Mouse (Mus musculus) heart, embryonic 14.5 days (tissue): ENCODE measurements around the gene Krt42. TPM values are rescaled to one million over a fixed set of nuclear protein-coding genes. Genes with fewer than 3 reads are reported as not detected.
A peak's percentile ranks its signal among the peaks of the same experiment; 100 is the strongest.

Experiments used
- ATAC-seq: fragments of 200-750 bp; cut with Nextera tagmentation; 2 replicates; pipeline ENCODE4 v1.8.0; 2017; ENCODE audit warnings: low read depth, moderate TSS enrichment; ENCODE audit not compliant: insufficient number of reproducible peaks, insufficient read depth, low FRiP score
- H3K27ac ChIP-seq, 2 experiments: fragments of 200-500 bp in 1 of 2; fragments of 300-500 bp in 1 of 2; sonication (generic) in 1 of 2; replicated peaks in 1 of 2; 2 replicates each; pipeline ENCODE4 v1.5.1; 2012 to 2014; ENCODE audit warnings: low read depth in 2 of 2, low read length in 2 of 2, control low read depth in 1 of 2, mild to moderate bottlenecking in 1 of 2, mixed read lengths in 1 of 2; ENCODE audit not compliant: control insufficient read depth in 1 of 2, insufficient read depth in 1 of 2
- H3K27me3 ChIP-seq: fragments of 300-500 bp; sonication (generic); 2 replicates; pipeline ENCODE4 v1.6.1; 2014; ENCODE audit warnings: mild to moderate bottlenecking, low read length, control low read depth; ENCODE audit not compliant: control insufficient read depth, insufficient read depth
- H3K36me3 ChIP-seq: fragments of 300-500 bp; sonication (generic); 2 replicates; pipeline ENCODE4 v1.6.1; 2014; ENCODE audit warnings: mild to moderate bottlenecking, control low read depth, low read length, mixed read lengths; ENCODE audit not compliant: control insufficient read depth, insufficient read depth
- H3K4me1 ChIP-seq, 2 experiments: fragments of 200-500 bp in 1 of 2; fragments of 300-500 bp in 1 of 2; sonication (generic) in 1 of 2; 2 replicates each; pipeline ENCODE4 v1.6.1; 2012 to 2014; ENCODE audit warnings: low read length in 2 of 2, control low read depth in 1 of 2, mixed read lengths in 1 of 2; ENCODE audit not compliant: control insufficient read depth in 2 of 2, insufficient read depth in 2 of 2
- H3K4me2 ChIP-seq: fragments of 300-500 bp; sonication (generic); 2 replicates; pipeline ENCODE4 v1.6.1; 2014; ENCODE audit warnings: mild to moderate bottlenecking, low read length
- H3K4me3 ChIP-seq, 2 experiments: fragments of 200-500 bp in 1 of 2; fragments of 300-500 bp in 1 of 2; sonication (generic) in 1 of 2; 2 replicates each; pipeline ENCODE4 v1.5.1; 2012 to 2014; ENCODE audit warnings: low read length in 2 of 2, mild to moderate bottlenecking in 2 of 2, control low read depth in 1 of 2, low read depth in 1 of 2, moderate library complexity in 1 of 2; ENCODE audit not compliant: control insufficient read depth in 1 of 2, insufficient read depth in 1 of 2
- H3K9ac ChIP-seq: fragments of 300-500 bp; sonication (generic); 2 replicates; pipeline ENCODE4 v1.6.1; 2014; ENCODE audit warnings: mild to moderate bottlenecking, low read length
- H3K9me3 ChIP-seq: fragments of 300-500 bp; sonication (generic); 2 replicates; pipeline ENCODE4 v1.6.1; 2016; ENCODE audit warnings: low read length, control low read depth; ENCODE audit not compliant: control insufficient read depth
- WGBS: fragments of 180-500 bp; shearing (Covaris S2); extraction: QIAGEN DNeasy Blood & Tissue Kit; methylation state at CpG from one replicate; pipeline ENCODE4 v1.1.7; 2014; 5-methylcytosine and 5-hydroxymethylcytosine counted together
- polyA plus RNA-seq: library from polyadenylated mRNA; unstranded; fragments of >200 nt; fragmentation: Nextera tagmentation; extraction: Ambion mirVana; gene quantifications from 2 replicates; pipeline ENCODE4 v1.2.1, GENCODE M21; 2014

Gene Krt42
- polyA plus RNA-seq, result not detected in 2 replicates

DNA sequence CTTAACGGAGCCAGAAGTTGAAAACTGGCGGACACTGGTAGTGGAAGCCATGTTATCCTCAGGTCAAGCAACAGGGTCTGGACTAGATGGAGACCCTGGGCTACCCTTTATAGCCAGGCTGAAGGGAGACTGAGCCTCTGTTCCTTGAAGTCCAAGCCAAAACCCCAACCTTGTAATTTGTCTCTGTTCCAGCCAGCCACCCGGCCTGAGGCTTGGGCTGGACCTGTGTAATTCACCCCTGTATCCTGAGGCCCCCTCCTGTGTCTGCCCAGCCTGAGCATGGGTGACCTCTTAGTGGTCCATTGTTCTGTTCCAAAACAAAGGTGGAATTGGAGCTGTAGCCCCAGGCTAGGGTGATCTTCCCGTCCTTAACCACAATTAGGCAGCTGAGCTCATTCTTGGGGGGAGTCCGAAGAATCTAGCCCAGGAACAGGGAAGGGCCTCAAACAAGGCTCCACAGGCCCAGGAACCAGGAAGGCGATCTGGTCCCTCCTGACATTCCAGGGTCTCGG, at the start of gene Krt42:
Krt42 (minus strand) TSS at position 51 of the 512 bp plus-strand sequence.
- H3K27ac ChIP-seq, result no peak within 1 kb of the TSS
- H3K27me3 ChIP-seq, result no peaks in the 10 kb centered on the region
- no peaks in the 10 kb centered on the region for H3K9me3 ChIP-seq
- no peak within 1 kb of the TSS for H3K4me3 ChIP-seq
- H3K36me3 ChIP-seq, result no peaks in the 10 kb centered on the region
- WGBS, result 81% methylated on average over 7 of the region's 7 CpGs
- ATAC-seq, result no peak
- H3K4me1 ChIP-seq, result peaks cover 5 to 7% of the 10 kb centered on the region in 2 experiments; a peak in 2 of 4 replicates
- no peak within 1 kb of the TSS for H3K9ac ChIP-seq
- H3K4me2 ChIP-seq, result no peak within 1 kb of the TSS

GRCm38 (mm10) chr11:100318529-100319451, 49.1 kb upstream of the Krt42 start:
- H3K36me3 ChIP-seq, result peaks cover 22% of the 10 kb centered on the region
- no peaks in the 10 kb centered on the region for H3K9me3 ChIP-seq
- H3K4me3 ChIP-seq, result peak overlapping the region; percentile 44 to 74; a peak in 3 of 4 replicates
- peak overlapping the region; percentile 76 for H3K4me2 ChIP-seq
- peaks cover 0 to 8% of the 10 kb centered on the region in 2 experiments; a peak in 1 of 4 replicates for H3K4me1 ChIP-seq
- ATAC-seq, result no peak
- 80% methylated on average over 10 of the region's 10 CpGs for WGBS
- H3K27me3 ChIP-seq, result no peaks in the 10 kb centered on the region
- H3K27ac ChIP-seq, result peak overlapping the region in 1 of 2 experiments; percentile 99; a peak in 1 of 4 replicates
- peak overlapping the region; percentile 58 for H3K9ac ChIP-seq

GRCm38 (mm10) chr11:100317826-100318380, 48.2 kb upstream of the Krt42 start:
- no peak for ATAC-seq
- H3K4me2 ChIP-seq, result no peak overlapping the region
- H3K27me3 ChIP-seq, result no peaks in the 10 kb centered on the region
- H3K9me3 ChIP-seq, result no peaks in the 10 kb centered on the region
- H3K36me3 ChIP-seq, result peaks cover 22% of the 10 kb centered on the region
- H3K4me3 ChIP-seq, result no peak overlapping the region
- H3K27ac ChIP-seq, result no peak overlapping the region
- WGBS, result 65% methylated on average over 6 of the region's 6 CpGs
- H3K4me1 ChIP-seq, result peaks cover 0 to 8% of the 10 kb centered on the region in 2 experiments; a peak in 1 of 4 replicates
- H3K9ac ChIP-seq, result no peak overlapping the region

DNA sequence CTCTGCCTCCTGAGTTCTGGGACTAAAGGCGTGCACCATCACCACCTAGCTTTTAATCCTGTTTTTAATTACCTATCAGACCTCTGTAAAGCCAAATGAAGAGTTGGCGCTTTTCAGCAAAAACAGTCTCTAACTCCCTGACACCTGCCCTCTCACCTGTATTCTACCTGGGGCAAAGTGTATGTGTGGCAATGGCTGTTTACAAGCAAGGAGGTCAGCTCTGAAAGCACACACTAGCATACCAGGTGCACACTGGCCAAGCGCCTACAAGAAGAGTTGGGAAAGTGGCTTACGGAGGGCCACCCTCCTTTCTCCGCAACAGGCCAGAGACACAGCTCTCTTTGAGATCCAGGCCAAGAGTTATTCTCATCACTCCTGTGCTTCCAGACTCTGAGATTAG, 45.8 kb upstream of the Krt42 start:
- no peaks in the 10 kb centered on the region for H3K27me3 ChIP-seq
- H3K4me3 ChIP-seq, result no peak overlapping the region
- no peak overlapping the region for H3K9ac ChIP-seq
- H3K4me1 ChIP-seq, result peaks cover 4 to 15% of the 10 kb centered on the region in 2 experiments; a peak in 3 of 4 replicates
- H3K4me2 ChIP-seq, result no peak overlapping the region
- no peak for ATAC-seq
- 83% methylated on average over 5 of the region's 5 CpGs for WGBS
- no peak overlapping the region for H3K27ac ChIP-seq
- H3K9me3 ChIP-seq, result no peaks in the 10 kb centered on the region
- H3K36me3 ChIP-seq, result peaks cover under 1% of the 10 kb centered on the region

- Histone ChIP-seq H3K27me3 (no peaks in the 10 kb centered on the region), H3K9ac (no peak overlapping the region), H3K4me2 (no peak overlapping the region), H3K9me3 (no peaks in the 10 kb centered on the region), H3K36me3 (no peaks in the 10 kb centered on the region), H3K4me1 (peaks cover 4 to 15% of the 10 kb centered on the region in 2 experiments; a peak in 3 of 4 replicates), H3K4me3 (no peak overlapping the region), H3K27ac (no peak overlapping the region)
- ATAC-seq, result no peak
- 82% methylated on average over 6 of the region's 6 CpGs for WGBS
Measured at GRCm38 (mm10) chr11:100313424-100313823, 43.8 kb upstream of the Krt42 start.

DNA sequence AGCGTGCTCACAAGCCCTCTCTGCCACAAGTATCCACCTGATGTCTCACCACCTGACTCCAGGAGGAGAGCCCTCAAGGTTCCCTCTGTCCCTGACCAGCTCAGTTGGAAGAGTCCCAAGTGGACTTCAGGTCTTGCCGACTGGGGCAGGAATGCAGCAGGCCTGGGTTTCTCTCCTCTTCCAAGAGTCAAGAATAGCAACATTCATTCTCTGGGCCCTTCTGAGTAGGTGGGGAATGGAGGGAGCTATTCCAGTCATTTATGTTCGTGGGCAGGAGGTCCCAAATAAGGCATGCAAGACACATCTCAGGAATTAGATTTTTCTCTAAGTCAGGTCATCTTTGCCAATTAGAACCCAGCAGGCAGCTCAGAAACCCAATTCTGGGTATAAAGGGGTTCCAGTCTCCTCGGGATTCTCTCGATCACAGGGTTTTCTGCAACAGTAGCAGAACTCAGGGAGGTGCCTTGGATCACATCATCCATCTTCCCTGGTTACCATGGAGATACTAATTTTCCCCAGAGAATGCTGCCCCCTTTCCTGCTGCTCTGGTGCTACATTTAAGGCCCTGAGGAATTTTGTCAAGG, 42.5 kb upstream of the Krt42 start:
- no peak overlapping the region for H3K4me3 ChIP-seq
- H3K4me1 ChIP-seq, result peaks cover 4 to 15% of the 10 kb centered on the region in 2 experiments; a peak in 3 of 4 replicates
- H3K9ac ChIP-seq, result 0 out of 2 replicates have a peak overlapping the region, but pooled peaks have one; percentile 25
- no peaks in the 10 kb centered on the region for H3K36me3 ChIP-seq
- peak overlapping the region; percentile 52 to 80 for H3K27ac ChIP-seq
- H3K4me2 ChIP-seq, result peak overlapping the region; percentile 41
- 18% methylated on average over 5 of the region's 5 CpGs for WGBS
- H3K9me3 ChIP-seq, result no peaks in the 10 kb centered on the region
- no peaks in the 10 kb centered on the region for H3K27me3 ChIP-seq
- ATAC-seq, result no peak

DNA sequence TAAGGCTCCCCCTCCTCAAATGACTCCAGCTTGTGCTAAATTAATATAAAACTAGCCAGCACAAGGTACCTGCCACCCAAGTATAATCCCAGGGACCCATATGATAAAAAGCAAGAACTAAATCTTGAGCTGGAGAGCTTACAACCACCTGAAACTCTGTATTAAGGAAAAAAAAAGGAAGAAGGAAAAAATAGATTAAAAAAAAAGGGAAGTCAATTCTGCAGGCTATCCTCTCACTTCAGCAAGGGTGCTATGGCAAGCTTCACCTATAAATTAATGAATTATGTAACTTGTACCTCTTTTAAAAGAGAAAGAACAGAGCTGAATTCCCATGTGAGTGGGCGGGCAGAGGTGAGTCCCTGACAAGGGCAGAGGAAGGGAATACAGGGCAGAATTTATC, 42.0 kb upstream of the Krt42 start:
- no peak for ATAC-seq
- Histone ChIP-seq H3K4me1 (peaks cover 4 to 15% of the 10 kb centered on the region in 2 experiments; a peak in 3 of 4 replicates), H3K9ac (no peak overlapping the region), H3K9me3 (no peaks in the 10 kb centered on the region), H3K27ac (peak overlapping the region; percentile 52 to 80), H3K4me2 (peak overlapping the region; percentile 41), H3K4me3 (no peak overlapping the region), H3K36me3 (no peaks in the 10 kb centered on the region), H3K27me3 (no peaks in the 10 kb centered on the region)
- 67% methylated on average over 1 of the region's 1 CpGs for WGBS
